Mouse (Mus musculus): ENCODE results near the gene Tmem198.

The Tmem198 gene

GRCm38 (mm10) chr1:75512550-75512949 lies 33.2 kb downstream of the Tmem198 start:
- in situ Hi-C loops (cut with MboI, MseI) = no loop called here

DNA sequence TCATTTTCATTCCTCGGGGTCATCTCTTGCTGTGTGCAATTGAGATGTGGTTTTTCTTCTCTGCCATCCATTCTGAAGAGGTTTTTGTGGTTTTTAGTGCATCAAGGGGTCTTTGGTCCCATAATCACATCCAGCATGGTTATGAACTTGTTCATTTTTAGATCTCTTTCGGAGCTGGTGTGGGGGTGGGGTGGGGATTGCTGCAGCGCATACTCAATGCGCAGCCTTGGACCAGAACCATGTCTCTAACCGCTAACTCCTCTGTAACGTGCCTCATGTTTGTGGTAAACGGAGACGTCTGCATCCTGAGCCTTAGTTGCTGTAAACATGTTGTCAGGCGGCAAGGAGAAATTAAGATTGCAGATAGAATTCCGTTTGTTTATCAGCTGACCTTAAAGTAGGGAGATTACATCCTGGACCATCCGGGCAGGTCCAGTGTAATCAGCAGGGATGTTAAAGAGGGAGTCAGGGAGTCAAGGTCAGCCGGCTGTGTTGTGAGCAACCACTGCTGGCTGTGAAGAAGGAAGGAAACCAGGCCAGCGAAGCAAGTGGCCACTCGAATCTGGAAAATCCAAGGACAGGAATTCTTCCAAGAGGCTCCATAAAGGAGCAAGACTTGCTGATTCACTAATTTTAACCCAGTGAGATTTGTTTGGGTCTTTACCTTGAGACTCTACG lies 37.5 kb downstream of the Tmem198 start:
- in situ Hi-C loops (cut with MboI, MseI) = no loop called here

DNA sequence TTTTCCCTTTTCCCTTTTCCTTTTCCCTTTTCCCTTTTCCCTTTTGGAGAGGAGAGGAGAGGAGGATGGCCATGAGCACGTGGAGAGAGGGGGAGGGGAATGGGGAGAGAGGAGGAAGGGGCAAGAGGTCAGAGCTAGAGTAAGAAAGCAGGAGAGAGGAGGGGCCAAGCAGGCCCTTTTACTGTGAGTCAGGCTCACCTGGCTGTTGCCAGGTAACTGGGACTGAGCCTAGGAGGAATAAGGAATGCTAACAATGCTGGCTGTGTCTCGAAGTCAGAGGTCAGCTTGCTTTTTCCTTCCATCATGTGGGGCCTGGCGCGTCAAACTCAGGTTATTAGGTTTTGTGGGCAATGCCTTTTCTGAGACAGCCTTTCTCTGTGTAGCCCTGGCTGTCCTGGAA lies 38.7 kb downstream of the Tmem198 start:
- in situ Hi-C loops (cut with MboI, MseI) = no loop called here

- in situ Hi-C loops (cut with MboI, MseI) = no loop called here
These were observed 39.1 kb downstream of the Tmem198 start for GRCm38 (mm10) chr1:75518427-75518826.

- in situ Hi-C loops (cut with MboI, MseI) = no loop called here
These were observed 40.2 kb downstream of the Tmem198 start for GRCm38 (mm10) chr1:75519576-75519975.

DNA sequence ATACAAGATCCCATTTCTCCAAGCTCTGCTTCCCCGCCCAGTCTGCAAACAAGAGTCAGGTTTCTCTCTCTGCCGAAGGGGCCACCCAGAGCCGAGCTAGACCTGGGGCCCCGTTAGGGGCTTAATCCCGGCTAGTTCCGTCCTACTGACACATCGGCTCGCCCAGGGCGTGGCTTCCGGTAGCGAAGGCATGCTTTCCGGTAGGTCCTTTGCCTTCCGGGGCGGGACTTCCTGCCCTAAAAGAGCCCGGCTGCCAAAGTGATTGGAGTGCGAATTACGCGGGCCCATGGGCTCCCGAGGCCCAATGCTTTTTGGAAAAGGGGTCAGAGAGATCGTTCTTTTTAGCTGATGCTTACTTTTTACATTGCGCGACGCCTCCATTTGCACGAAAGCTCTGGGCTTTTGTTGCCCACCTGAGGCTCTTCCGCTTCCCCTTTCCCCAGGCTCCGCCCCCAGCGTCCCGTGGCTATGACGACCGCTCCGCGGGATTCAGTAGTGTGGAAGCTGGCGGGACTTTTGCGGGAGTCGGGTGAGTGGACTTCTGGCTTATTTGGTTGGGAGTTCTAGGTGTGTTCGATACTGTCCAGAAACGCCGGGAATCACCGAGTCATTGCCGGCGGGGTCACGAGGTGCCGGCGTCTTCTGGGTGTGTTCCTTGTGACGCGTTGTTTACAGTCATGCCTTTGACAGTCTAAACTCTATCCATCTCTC lies 42.1 kb downstream of the Tmem198 start, which contains the start of gene Stk11ip:
Gene Stk11ip (plus strand): TSS at position 209 of the 711 bp plus-strand sequence.
- in situ Hi-C loops (cut with MboI, MseI) = loop anchor here in 1 of 2 experiments (10.0 kb wide), 1 partner anchor 657 kb away; no protein-coding TSS in a partner anchor

DNA sequence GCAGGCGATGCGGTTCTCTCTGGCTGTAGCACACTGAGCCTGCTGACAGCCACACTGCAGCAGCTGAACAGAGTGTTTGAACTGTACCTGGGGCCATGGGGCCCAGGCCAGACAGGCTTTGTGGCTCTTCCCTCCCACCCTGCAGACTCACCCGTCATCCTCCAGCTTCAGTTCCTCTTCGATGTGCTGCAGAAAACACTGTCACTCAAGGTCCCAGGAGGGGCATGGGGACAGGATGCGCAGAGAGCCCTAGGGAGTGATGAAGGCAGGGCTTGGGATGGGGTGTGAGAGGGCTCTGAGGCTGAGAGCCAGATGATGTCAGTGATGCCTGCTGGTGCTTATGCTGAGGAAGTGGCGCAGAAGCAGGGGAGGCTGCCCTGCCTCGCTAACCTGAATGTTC lies 45.3 kb downstream of the Tmem198 start:
- in situ Hi-C loops (cut with MboI, MseI) = loop anchor here in 1 of 2 experiments (10.0 kb wide), 1 partner anchor 660 kb away; no protein-coding TSS in a partner anchor

DNA sequence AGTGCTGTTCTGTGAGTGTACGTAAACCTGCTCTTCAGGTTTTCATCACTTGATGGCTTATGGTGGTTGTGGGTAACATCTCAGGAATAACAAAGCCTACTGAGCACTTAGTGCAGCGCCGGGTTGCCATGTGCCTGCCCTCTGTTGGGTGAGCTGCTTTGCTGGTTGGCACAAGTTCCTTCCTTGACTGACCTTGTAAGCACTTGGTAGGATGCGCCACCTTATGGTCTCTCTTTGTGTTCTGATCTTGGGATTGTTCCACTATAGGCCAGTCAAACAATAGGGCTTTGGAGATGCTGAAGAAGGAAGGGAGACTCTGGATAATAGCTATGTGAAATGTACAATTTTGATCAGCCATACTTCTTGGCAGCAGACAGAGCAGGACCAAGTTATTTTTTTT lies 51.2 kb downstream of the Tmem198 start:
- in situ Hi-C loops (cut with MboI, MseI) = no loop called here

DNA sequence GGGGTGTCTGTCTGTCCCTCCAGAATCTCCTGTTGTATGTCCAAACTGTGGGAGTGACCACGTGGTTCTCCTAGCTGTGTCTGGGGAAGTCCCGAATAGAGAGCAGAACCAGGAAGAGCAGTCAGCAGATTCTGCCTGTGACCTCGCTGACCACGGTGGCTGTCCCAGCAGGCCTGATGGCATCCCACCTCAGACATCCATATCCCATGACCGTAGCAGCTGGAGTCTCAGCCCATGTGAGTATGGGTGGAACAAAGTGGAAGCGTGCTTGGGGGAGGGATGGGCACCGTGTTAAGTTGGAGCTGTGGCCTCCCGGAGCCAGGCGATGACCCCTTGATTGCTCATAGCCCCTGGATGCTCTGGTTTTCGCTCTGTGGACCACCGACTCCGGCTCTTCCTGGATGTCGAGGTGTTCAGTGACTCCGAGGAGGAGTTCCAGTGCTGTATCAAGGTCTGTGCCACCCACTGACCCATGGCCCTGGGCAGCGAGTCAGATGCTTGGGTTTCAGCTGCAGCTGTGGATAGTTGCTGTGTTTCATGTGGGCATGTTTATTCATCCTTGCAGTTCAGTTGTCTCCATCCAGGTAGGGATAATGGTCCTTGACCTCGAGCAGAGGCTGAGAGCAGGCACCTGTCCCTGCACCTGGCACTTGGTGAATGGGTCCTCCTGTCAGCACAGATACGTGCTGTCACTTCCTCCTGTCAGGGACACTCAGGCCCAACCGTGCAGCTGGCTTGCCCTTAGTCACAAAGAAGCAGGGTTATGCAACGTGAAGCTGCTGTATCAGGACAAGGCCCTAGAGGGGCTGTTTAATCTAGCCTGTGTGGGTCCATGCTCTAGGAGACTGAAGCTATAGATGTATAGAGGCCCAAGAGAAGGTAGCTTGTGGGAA lies 53.2 kb downstream of the Tmem198 start:
- in situ Hi-C loops (cut with MboI, MseI) = no loop called here

DNA sequence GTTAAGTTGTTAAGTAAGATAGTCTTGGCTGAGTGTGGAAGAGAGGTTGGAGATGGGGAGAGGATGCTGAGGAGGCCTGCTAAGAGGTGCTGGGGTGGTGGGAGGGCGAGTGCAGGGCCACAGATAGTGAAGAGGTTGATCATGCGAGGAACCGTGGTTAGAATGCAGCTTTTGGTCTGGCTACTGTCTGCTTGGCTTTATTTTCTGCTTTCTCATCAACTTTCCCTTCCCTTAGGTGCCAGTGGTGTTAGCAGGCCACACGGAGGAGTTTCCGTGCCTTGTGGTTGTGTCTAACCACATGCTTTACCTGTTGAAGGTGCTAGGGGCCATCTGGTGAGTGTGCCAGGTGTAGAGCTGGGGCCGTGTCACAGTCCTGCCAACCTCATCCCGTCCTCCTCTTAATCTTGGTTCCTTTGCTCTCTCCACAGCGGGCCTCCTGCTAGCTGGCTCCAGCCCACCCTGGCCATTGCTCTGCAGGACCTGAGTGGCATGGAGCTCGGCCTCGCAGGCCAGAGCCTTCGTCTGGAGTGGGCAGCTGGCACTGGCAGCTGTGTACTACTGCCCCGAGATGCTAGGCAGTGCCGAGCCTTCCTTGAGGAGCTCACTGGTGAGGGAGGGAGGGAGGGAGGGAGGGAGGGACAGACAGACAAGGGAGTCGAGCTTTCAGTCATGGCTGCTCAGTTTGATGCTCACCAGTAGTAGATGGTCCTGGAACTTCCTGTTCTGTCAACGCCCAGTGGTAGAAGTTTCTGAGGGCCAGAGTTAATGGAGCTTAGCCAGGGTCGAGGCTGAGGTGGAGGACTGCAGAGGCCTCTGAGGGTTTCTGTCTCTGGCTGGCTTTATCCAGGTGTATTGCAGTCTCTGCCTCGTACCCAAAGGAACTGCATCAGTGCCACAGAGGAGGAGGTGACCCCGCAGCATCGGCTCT lies 54.3 kb downstream of the Tmem198 start:
- in situ Hi-C loops (cut with MboI, MseI) = no loop called here
